Mouse (Mus musculus): Measurements from ENCODE around the gene Map1s.

Gene Map1s

GRCm38 (mm10) chr8:70905831-70906736 is at the start of gene Map1s:
Map1s (plus strand) TSS chr8:70905932.
- DNase-seq (ENCODE audit: low spot score), result no peak

GRCm38 (mm10) chr8:70856028-70856427 is 49.7 kb upstream of the Map1s start:
- DNase-seq (ENCODE audit: low spot score), result no peak

- no peak for DNase-seq (ENCODE audit: low spot score)
Measured at GRCm38 (mm10) chr8:70856541-70857197, 49.1 kb upstream of the Map1s start.

- DNase-seq (ENCODE audit: low spot score), result no peak
Measured at GRCm38 (mm10) chr8:70857516-70857915, 48.2 kb upstream of the Map1s start.

- no peak for DNase-seq (ENCODE audit: low spot score)
Measured at GRCm38 (mm10) chr8:70862824-70863641, 42.7 kb upstream of the Map1s start, which contains the start of gene Kcnn1. Kcnn1 (minus strand) TSS chr8:70863258.

GRCm38 (mm10) chr8:70863956-70864711 is 41.6 kb upstream of the Map1s start:
- no peak for DNase-seq (ENCODE audit: low spot score)

GRCm38 (mm10) chr8:70864712-70865221 is 41.0 kb upstream of the Map1s start:
- no peak for DNase-seq (ENCODE audit: low spot score)

GRCm38 (mm10) chr8:70865350-70866000 is 40.3 kb upstream of the Map1s start:
- DNase-seq (ENCODE audit: low spot score), result peak; percentile 99

GRCm38 (mm10) chr8:70866001-70866520 is 39.7 kb upstream of the Map1s start:
- DNase-seq (ENCODE audit: low spot score), result no peak

GRCm38 (mm10) chr8:70866566-70866965 is 39.2 kb upstream of the Map1s start:
- no peak for DNase-seq (ENCODE audit: low spot score)

GRCm38 (mm10) chr8:70868559-70869198 is 37.1 kb upstream of the Map1s start:
- no peak for DNase-seq (ENCODE audit: low spot score)

GRCm38 (mm10) chr8:70869199-70869571 is 36.5 kb upstream of the Map1s start:
- no peak for DNase-seq (ENCODE audit: low spot score)

GRCm38 (mm10) chr8:70869601-70870041 is 36.1 kb upstream of the Map1s start:
- no peak for DNase-seq (ENCODE audit: low spot score)

GRCm38 (mm10) chr8:70871195-70871807 is 34.4 kb upstream of the Map1s start:
- no peak for DNase-seq (ENCODE audit: low spot score)

- no peak for DNase-seq (ENCODE audit: low spot score)
Measured at GRCm38 (mm10) chr8:70872643-70873363, 32.9 kb upstream of the Map1s start.

- DNase-seq (ENCODE audit: low spot score), result peak; percentile 96
Measured at GRCm38 (mm10) chr8:70873364-70873985, 32.3 kb upstream of the Map1s start, which contains the start of gene Ccdc124. Ccdc124 (minus strand) TSS chr8:70873935.

GRCm38 (mm10) chr8:70874441-70874840 is 31.3 kb upstream of the Map1s start:
- DNase-seq (ENCODE audit: low spot score), result no peak

- DNase-seq (ENCODE audit: low spot score), result no peak
Measured at GRCm38 (mm10) chr8:70876382-70876781, 29.4 kb upstream of the Map1s start.
